Mouse (Mus musculus): ENCODE measurements around the gene Tob1.
A peak's percentile ranks its signal among the peaks of the same experiment; 100 is the strongest.

Gene Tob1

GRCm38 (mm10) chr11:94211124-94211603 lies at the start of gene Tob1:
Tob1 (plus strand) TSS chr11:94211454.
- peak; percentile 97 to 98 for DNase-seq (ENCODE audit: low spot score in 2 of 2)

DNA sequence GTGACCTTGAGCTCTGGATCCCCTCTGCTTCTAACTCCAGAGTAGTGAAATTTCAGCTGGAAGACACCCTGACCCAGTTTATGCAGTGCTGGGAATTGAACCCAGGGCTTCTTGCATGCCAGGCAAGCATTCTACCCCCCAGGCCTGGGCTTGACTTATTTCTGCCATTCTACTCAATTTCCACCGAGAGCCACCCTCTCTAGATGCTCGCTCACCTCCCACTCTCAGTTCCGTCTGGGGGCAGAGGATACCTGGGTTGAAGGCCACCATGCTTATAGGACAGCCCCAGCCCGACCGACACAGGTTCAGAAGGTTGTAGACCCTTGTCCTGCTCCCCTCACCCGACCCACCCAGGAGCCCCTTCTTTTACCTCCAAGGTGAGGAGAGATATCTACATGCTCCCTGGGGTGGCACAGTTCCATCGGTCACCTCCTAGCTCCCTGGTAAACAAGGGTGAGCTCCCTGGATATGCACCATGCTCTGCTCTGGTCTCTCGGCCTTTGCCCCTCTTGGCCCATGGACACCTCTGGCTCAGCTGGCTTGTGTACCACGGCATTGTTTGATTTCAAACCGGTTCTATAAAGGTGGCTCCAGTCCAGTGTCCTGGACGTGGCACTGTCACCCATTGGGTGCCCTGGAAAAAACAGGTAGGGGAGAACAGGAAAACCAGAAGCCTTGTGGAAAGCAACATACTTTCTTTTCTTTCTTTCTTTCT lies 49.2 kb upstream of the Tob1 start:
- no peak for DNase-seq (ENCODE audit: low spot score in 2 of 2)

DNA sequence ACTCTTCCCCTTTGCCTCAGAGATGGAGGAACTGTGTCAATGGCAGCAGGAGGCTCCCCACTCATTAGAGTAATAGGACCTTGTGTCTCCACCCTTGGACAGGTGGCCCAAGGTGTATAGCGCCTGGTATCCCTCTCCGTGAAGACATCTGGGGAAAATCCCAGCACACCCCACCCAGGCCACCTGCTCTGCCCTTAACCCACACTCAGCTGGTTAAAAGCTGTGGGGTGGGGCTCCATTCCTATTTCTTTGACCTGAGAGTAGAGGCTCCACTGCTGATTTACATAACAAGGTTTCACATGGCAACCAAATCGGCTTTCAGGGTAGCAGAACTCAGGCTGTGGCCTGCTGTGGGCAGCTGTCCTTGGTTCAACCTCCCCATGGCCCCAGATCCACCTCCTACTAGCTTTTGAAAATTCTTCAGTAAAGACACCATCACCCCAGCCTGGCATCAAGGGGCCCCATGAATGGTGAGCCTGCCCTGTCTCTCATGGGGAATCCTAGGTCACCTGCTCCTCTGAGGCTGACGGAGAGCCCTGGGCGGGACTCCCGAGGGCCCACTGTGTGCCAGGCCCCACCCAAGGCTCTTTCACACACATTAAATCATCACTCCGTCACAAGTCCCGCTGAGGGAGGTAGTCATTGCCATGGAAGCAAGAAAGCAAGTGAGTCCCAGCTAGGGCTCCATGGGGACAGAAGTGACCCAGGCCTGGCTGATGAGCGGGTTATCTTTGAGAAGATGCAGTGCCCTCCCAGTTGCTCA lies 48.1 kb upstream of the Tob1 start:
- no peak for DNase-seq (ENCODE audit: low spot score in 2 of 2)

DNA sequence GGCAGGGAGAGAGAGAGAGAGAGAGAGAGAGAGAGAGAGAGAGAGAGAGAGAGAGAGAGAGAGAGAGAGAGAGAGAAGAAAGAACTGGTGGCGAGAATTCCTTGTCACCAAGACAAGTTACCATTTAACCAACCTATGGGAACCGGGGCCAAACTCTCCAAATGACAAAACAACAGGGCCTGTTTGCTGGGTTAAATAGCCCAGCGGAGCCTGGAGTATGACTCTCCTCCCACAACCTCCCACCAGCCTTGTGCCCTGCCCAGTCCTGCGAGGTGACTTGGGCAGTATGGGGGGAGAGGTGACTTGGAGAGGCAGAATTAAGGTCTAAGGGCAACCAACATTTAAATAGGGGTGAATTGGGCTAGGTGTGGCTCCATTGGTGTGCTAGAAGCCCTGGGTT lies 45.5 kb upstream of the Tob1 start:
- DNase-seq (ENCODE audit: low spot score in 2 of 2) = no peak

DNA sequence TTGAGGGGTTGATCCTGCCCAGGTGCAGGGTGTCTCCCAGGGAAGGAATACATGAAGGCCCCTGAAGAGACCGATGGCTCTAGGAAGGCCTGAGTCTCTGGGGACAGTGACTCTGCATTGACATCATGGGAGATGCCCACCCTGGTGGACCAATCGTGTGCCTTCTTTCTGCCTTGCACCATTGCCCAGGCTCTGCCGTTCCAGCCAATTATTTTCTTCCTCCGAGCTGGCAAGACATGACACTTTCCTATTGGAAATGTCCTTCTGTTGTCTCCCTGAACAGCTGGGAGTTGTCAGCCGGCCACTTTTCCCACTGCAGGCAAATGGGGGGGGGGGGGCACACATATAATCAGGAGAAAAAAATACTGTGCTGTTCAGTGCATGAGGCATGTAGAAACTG lies 43.0 kb upstream of the Tob1 start:
- no peak for DNase-seq (ENCODE audit: low spot score in 2 of 2)

- DNase-seq (ENCODE audit: low spot score in 2 of 2) = no peak
Observed at GRCm38 (mm10) chr11:94169596-94169995, 41.7 kb upstream of the Tob1 start.

GRCm38 (mm10) chr11:94171691-94172090 lies 39.6 kb upstream of the Tob1 start:
- no peak for DNase-seq (ENCODE audit: low spot score in 2 of 2)

DNA sequence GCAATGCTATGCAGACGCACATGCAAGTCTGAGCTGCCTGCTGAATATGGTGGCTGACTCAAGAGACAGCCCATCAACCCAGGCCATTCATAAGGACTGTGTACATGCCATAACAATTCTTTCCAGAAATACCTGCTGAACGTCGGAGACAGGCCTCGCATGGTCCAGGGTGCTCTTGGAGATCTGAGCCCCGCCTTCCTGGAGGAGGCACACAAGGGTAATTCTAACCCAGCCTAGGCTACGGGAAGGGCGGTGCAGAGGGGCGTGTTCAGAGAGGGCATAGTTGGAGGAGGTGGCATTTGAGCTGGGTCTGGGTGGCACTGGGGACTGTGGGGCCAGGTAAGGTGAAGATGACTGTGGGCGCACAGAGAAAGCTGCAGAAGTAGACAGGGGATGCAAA lies 39.1 kb upstream of the Tob1 start:
- no peak for DNase-seq (ENCODE audit: low spot score in 2 of 2)

GRCm38 (mm10) chr11:94173726-94174146 lies 37.5 kb upstream of the Tob1 start:
- no peak for DNase-seq (ENCODE audit: low spot score in 2 of 2)

- DNase-seq (ENCODE audit: low spot score in 2 of 2) = no peak
Observed at GRCm38 (mm10) chr11:94175288-94175687, 36.0 kb upstream of the Tob1 start.

DNA sequence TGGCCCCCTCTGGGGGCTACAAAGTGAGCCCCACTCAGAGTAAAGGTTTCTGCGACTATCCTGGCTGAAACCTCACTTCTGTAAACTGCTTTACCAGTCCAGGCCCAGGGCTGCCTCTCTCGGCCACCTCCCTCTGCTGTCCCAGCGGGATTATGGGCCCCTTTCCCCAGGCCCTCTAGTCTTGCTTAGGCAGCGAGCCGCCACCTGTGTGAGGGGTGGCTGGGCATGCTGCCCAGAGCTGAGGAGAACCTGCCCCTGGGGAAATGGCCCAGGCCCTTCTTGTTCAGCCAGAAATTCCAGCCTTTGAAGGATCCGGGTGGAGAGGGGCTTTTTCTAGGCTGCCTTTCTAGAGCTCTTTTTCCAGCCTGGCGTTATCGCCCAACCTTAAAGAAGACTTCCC lies 35.6 kb upstream of the Tob1 start:
- no peak for DNase-seq (ENCODE audit: low spot score in 2 of 2)

GRCm38 (mm10) chr11:94177841-94178585 lies 33.2 kb upstream of the Tob1 start:
- DNase-seq (ENCODE audit: low spot score in 2 of 2) = peak in 1 of 2 experiments; percentile 45

DNA sequence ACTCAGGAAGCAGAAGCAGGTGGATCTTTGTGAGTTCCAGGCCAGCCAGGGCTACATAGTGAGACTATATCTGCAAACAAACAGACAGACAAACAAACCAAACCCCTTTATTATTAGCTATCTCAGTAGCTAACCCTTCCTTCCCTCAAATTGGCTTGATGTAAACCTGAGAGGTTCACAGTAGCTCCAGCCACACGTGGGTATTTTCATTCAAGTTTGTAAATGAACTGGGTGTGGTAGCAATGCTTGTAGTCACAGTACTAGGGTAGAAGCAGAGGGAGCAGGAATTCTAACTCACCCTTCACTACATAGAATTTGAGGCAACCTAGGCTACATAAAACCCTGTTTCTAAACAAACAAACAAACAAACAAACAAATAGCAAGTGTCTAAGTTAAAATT lies 31.5 kb upstream of the Tob1 start:
- DNase-seq (ENCODE audit: low spot score in 2 of 2) = no peak

- no peak for DNase-seq (ENCODE audit: low spot score in 2 of 2)
Observed at GRCm38 (mm10) chr11:94180194-94180593, 31.1 kb upstream of the Tob1 start.

DNA sequence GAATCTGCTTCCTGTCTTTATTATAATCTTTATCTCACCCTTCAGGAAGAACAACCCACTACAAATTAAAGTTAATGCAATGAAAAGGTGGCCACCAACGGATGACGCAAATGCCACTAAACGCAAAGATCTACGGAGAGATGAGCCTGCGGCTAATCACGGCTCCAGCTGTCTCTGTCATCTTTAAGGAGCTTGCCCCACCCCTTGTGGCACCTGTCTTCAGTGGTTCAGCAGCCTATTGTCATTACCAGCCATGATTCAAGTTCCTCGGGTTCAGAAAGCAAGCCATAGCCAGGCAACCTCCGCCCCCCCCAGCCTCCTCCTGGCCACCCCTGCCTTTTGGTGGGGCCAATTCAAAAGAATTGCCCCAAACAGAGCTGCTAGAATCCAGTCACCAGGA lies 29.6 kb upstream of the Tob1 start:
- DNase-seq (ENCODE audit: low spot score in 2 of 2) = no peak

DNA sequence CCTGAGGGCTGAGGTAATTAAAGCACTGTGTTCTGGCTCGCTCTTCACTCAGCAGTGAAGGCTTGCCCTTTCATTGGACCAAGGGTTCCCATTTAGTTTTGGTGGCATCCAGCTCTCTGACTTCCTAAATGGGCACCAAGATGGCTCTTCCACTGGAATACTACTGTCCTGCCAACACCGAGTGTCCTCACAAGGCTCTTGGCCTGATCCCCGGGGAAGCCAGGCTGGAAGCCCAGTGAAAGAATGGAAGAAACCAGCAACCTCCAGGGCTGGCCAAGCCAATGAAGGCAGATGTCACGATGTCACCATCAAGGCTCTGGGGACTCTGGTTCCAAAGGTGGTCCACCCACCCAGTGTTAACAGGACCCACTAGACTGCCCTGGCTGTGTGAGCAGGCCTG lies 28.5 kb upstream of the Tob1 start:
- DNase-seq (ENCODE audit: low spot score in 2 of 2) = no peak

DNA sequence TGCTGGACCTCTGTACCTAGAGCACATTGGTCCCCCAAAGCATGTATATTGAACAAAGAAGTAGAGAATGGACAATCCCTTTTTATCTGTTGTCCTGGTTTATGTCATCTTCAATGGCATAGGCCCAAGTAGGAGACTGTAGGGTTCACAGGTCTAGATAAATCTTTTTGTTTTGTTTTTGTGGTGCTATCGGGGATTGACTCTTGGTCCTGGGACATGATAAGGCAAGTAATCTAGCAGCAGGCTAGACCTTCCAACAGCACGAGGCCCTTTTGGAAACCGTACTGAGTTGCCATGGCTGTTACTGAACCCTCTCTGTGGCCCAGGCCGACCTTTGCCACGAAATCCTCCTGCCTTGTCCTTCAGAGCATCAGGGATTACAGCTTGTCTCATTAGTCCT lies 28.1 kb upstream of the Tob1 start:
- DNase-seq (ENCODE audit: low spot score in 2 of 2) = no peak

DNA sequence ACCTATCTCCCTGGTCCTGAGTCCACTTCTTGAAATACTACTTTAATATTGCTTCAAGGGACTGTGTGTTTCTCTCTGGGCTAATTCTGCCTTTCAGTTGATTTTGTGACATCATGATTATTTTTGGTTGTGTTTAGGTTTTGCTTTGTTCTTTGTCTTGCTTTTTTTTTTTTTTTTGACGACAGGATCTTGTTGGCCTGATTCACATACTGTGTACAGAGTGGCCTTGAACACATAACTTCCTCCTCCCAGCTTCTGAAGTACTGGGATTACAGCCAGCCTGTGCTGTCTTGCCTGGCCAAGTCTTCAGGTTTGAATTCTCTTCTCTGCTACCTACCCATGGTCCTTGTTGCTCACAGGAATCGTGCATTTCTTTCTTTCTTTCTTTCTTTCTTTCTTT lies 27.6 kb upstream of the Tob1 start:
- DNase-seq (ENCODE audit: low spot score in 2 of 2) = no peak

- no peak for DNase-seq (ENCODE audit: low spot score in 2 of 2)
Observed at GRCm38 (mm10) chr11:94189579-94189978, 21.7 kb upstream of the Tob1 start.

GRCm38 (mm10) chr11:94190665-94191064 lies 20.6 kb upstream of the Tob1 start:
- no peak for DNase-seq (ENCODE audit: low spot score in 2 of 2)

DNA sequence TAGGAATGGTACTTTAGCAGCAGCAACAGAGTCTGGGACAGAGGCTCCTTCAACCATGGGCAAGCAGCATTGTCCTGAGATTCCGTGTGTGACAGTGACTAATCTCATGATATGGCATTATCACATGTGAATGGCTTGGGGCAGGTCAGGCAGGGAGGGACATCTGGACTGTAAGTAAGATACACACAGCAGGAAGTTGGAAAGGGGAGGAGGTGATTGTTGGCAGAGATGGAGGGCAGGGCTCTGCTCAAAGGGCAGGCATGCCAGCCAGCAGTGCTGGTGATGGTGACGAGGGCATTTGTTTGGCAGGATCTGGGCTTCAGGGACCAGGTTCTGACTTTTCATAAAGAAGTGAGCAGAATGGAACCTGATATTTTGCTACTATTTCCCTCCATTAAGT lies 18.1 kb upstream of the Tob1 start:
- no peak for DNase-seq (ENCODE audit: low spot score in 2 of 2)

GRCm38 (mm10) chr11:94196311-94196710 lies 14.9 kb upstream of the Tob1 start:
- DNase-seq (ENCODE audit: low spot score in 2 of 2) = no peak
